In the genomic region with DNA sequence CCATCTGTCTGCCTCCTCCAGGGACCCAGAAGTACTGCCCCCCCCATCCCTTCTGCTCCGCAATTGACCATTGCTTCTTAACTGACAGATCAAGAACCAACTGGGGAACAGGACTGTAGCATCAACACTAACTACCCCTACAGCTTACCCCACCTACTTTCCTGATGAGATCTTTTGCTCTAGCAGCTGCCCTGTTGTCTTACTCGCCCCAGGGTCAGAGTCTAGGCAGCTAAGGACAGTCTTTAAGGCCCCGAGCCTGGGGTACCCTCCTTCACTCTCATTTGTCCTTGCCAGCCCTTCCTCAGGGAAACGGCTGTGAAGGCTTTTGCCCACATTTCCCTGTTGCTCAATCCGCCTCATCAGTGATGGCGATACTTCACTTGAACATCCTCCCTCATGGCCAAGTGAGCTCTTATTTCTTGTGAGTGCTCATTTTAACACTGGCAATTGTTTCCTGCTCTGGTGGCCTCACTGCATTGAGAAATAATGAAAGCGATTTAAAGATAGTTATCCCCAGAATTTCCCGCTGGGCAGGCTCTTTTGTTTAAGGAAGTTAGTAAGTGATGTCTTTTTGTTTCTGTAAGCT, we compare ENCODE assay signal across 29 mouse cellular contexts. TPM values are rescaled to one million over a fixed set of nuclear protein-coding genes. Genes with fewer than 3 reads are reported as not detected.
DNase-seq lines count a peak whose midpoint lies in the region; TF ChIP-seq lines count a peak whose summit lies in the region.
"Had no signal": no experiment of that assay in that cellular context is flagged by ENCODE, and none has a peak within 500 bp of the region (broad histone marks: within the 10 kb centered on the region; RNA-seq: fewer than 3 reads in every experiment).

No protein-coding gene starts in this region.

- DNase-seq in 3T3-L1 (ENCODE audit: low read depth, low spot score) (peak; percentile 32), 416B (ENCODE audit: low read depth) (peak; percentile 93)
- DNase-seq in lung, postnatal 25 days (ENCODE audit: low spot score): peak; percentile 21
- no peak for DNase-seq in cerebellum, postnatal 10 days
- no peak for DNase-seq in right cerebral cortex, adult 18-20 months
- DNase-seq in retina, embryonic 14.5 days (ENCODE audit: low spot score): no peak
- DNase-seq in retina, postnatal 1 day: no peak
- DNase-seq: adrenal gland, postnatal 10 days; cerebellum, adult 11 months; cerebellum, adult 9-10 months; heart, postnatal 14 days; kidney, adult 18-20 months; layer of hippocampus, postnatal 36 days; liver; thymus, postnatal 14 days had no signal

- no peak for TF ChIP-seq CTCF in bone marrow macrophage, adult 2 months (IDR thresholded peaks at IDR 0.05; ENCODE audit: low read depth, low read length)

- peaks cover 36% of the 10 kb centered on the region for H3K4me1 ChIP-seq in bone marrow macrophage, adult 2 months (ENCODE audit: control insufficient read depth, insufficient read depth, low read length)
- H3K4me1 ChIP-seq: midbrain, embryonic 15.5 days had no signal

- H3K27ac ChIP-seq in bone marrow macrophage, adult 2 months (ENCODE audit: insufficient read depth, low read depth, low read length): peak overlapping the region; percentile 32
- H3K27ac ChIP-seq: kidney, postnatal 0 days; liver, embryonic 14.5 days; midbrain, embryonic 10.5 days; midbrain, embryonic 15.5 days had no signal

- TF ChIP-seq POLR2A in bone marrow macrophage, adult 2 months (IDR thresholded peaks at IDR 0.05; ENCODE audit: borderline replicate concordance, low read depth, low read length): no peak

- H3K4me3 ChIP-seq in bone marrow macrophage, adult 2 months (ENCODE audit: insufficient read depth, low read length): peak overlapping the region; percentile 25
- H3K4me3 ChIP-seq: erythroblast, embryonic 14.5 days; midbrain, embryonic 10.5 days; midbrain, embryonic 15.5 days had no signal

RNA-seq across cellular contexts. Expression of a gene that starts 18.0 kb away (rescaled TPM):
- not detected in 2 replicates for polyA plus RNA-seq in bone marrow macrophage, adult 2 months (2012; ENCODE audit: insufficient read depth, insufficient read length, missing spikeins)
- polyA plus RNA-seq: erythroblast, embryonic 14.5 days; forebrain, embryonic 11.5 days; midbrain, embryonic 10.5 days; midbrain, embryonic 15.5 days had no signal

RNA-seq across cellular contexts. Expression of a gene that starts 19.7 kb away (rescaled TPM):
- 1.1 and 2.4 TPM in 2 replicates for polyA plus RNA-seq in bone marrow macrophage, adult 2 months (2012; ENCODE audit: insufficient read depth, insufficient read length, missing spikeins)
- polyA plus RNA-seq: embryonic facial prominence, embryonic 14.5 days; erythroblast, embryonic 14.5 days; forebrain, embryonic 11.5 days; forebrain, embryonic 16.5 days; heart, embryonic 14.5 days; hindbrain, embryonic 11.5 days; intestine, embryonic 14.5 days; limb, embryonic 11.5 days; midbrain, embryonic 10.5 days; midbrain, embryonic 15.5 days; neural tube, embryonic 11.5 days had no signal

RNA-seq across cellular contexts. Expression of a gene that starts 28.4 kb away (rescaled TPM):
- polyA plus RNA-seq in bone marrow macrophage, adult 2 months (2012; ENCODE audit: insufficient read depth, insufficient read length, missing spikeins): 2.7 and 4.0 TPM in 2 replicates
- polyA plus RNA-seq: erythroblast, embryonic 14.5 days had no signal

RNA-seq across cellular contexts. Expression of a gene that starts 37.7 kb away (rescaled TPM):
- 1,210 and 1,280 TPM in 2 replicates for polyA plus RNA-seq in bone marrow macrophage, adult 2 months (2012; ENCODE audit: insufficient read depth, insufficient read length, missing spikeins)

RNA-seq across cellular contexts. Expression of a gene that starts 46.4 kb away (rescaled TPM):
- polyA plus RNA-seq in bone marrow macrophage, adult 2 months (2012; ENCODE audit: insufficient read depth, insufficient read length, missing spikeins): not detected in 2 replicates

Comparison
In these comparisons a context has a peak if more than half of its experiments do, and no peak if none do; other contexts are left out.
1. DNase-seq: peak in 3T3-L1 (single experiment), 416B (single experiment) and lung, postnatal 25 days (single experiment); none in cerebellum, postnatal 10 days (0 of 2), right cerebral cortex, adult 18-20 months (single experiment), retina, embryonic 14.5 days (single experiment) and retina, postnatal 1 day (single experiment).